Mouse (Mus musculus): ENCODE data around the gene Fry.

- TF ChIP-seq CTCF (IDR thresholded peaks at IDR 0.05; ENCODE audit: low read depth, low read length) (peak; percentile 32; the same call in 1 of the 2 replicates), POLR2A (IDR thresholded peaks at IDR 0.05; ENCODE audit: borderline replicate concordance, low read depth, low read length) (no peak)
These were observed 229.4 kb downstream of the Fry start for GRCm38 (mm10) chr5:150347845-150348244.

Data from bone marrow macrophage, adult 2 months (primary cell).